Mouse (Mus musculus): ENCODE data around the gene Ccdc50. TPM values are rescaled to one million over a fixed set of nuclear protein-coding genes. Genes with fewer than 3 reads are reported as not detected.

Ccdc50 gene
- polyA plus RNA-seq, 1 experiment: 13.8 TPM

GRCm38 (mm10) chr16:27395251-27396037 lies 6.8 kb downstream of the Ccdc50 start:
- Histone ChIP-seq H3K79me2 (ENCODE audit: control insufficient read depth, insufficient read depth) (peaks cover 89% of the 10 kb centered on the region), H3ac (ENCODE audit: control insufficient read depth, insufficient read length) (no peak overlapping the region), H3K4me2 (ENCODE audit: low read depth) (no peak overlapping the region), H3K27me3 (ENCODE audit: control insufficient read depth, insufficient read depth, insufficient read length) (no peaks in the 10 kb centered on the region), H3K36me3 (ENCODE audit: control insufficient read depth, insufficient read depth) (no peaks in the 10 kb centered on the region), H3K4me3 (no peak overlapping the region)
- TF ChIP-seq TCF3 (IDR thresholded peaks at IDR 0.05; ENCODE audit: insufficient read length, low read depth): no peak

- no peak overlapping the region for H3ac ChIP-seq (ENCODE audit: control insufficient read depth, insufficient read length)
- H3K79me2 ChIP-seq (ENCODE audit: control insufficient read depth, insufficient read depth): peaks cover 89% of the 10 kb centered on the region
- no peaks in the 10 kb centered on the region for H3K27me3 ChIP-seq (ENCODE audit: control insufficient read depth, insufficient read depth, insufficient read length)
- TF ChIP-seq POLR2AphosphoS2 (IDR thresholded peaks at IDR 0.05; ENCODE audit: insufficient read length, low read depth) (no peak), E2F4 (IDR thresholded peaks at IDR 0.05; ENCODE audit: insufficient read depth) (no peak), CEBPB (IDR thresholded peaks at IDR 0.05; ENCODE audit: insufficient read depth, poor library complexity, severe bottlenecking) (no peak), REST (IDR thresholded peaks at IDR 0.05; ENCODE audit: insufficient read depth, insufficient read length) (no peak), MYOG (IDR thresholded peaks at IDR 0.05; ENCODE audit: control insufficient read depth in 1 of 3, insufficient read depth in 1 of 3, insufficient read length in 2 of 3, low read depth in 2 of 3) (no peak), TCF3 (IDR thresholded peaks at IDR 0.05; ENCODE audit: insufficient read length, low read depth) (no peak), TCF12 (IDR thresholded peaks at IDR 0.05; ENCODE audit: insufficient read depth, poor library complexity, severe bottlenecking) (no peak), MAX (IDR thresholded peaks at IDR 0.05; ENCODE audit: low read depth) (no peak), SRF (IDR thresholded peaks at IDR 0.05; ENCODE audit: control insufficient read depth, insufficient read length, low read depth) (no peak), POLR2A (IDR thresholded peaks at IDR 0.05; ENCODE audit: insufficient read length, low read depth) (no peak), MYOD1 (IDR thresholded peaks at IDR 0.05; ENCODE audit: control insufficient read depth in 1 of 3, insufficient read length in 2 of 3, low read depth in 2 of 3) (no peak), USF1 (IDR thresholded peaks at IDR 0.05; ENCODE audit: low read depth) (no peak)
- H3K4me2 ChIP-seq (ENCODE audit: low read depth): no peak overlapping the region
- H3K36me3 ChIP-seq (ENCODE audit: control insufficient read depth, insufficient read depth): no peaks in the 10 kb centered on the region
- H3K4me3 ChIP-seq: no peak overlapping the region
Measured at GRCm38 (mm10) chr16:27396951-27397350, 8.3 kb downstream of the Ccdc50 start.

GRCm38 (mm10) chr16:27399026-27399718 lies 10.5 kb downstream of the Ccdc50 start:
- Histone ChIP-seq H3K4me2 (ENCODE audit: low read depth) (no peak overlapping the region), H3K4me3 (no peak overlapping the region), H3ac (ENCODE audit: control insufficient read depth, insufficient read length) (no peak overlapping the region), H3K79me2 (ENCODE audit: control insufficient read depth, insufficient read depth) (peaks cover 96% of the 10 kb centered on the region), H3K36me3 (ENCODE audit: control insufficient read depth, insufficient read depth) (no peaks in the 10 kb centered on the region), H3K27me3 (ENCODE audit: control insufficient read depth, insufficient read depth, insufficient read length) (no peaks in the 10 kb centered on the region)
- TF ChIP-seq POLR2AphosphoS2 (IDR thresholded peaks at IDR 0.05; ENCODE audit: insufficient read length, low read depth): no peak
- TF ChIP-seq POLR2A (IDR thresholded peaks at IDR 0.05; ENCODE audit: insufficient read length, low read depth): no peak
- TF ChIP-seq CEBPB (IDR thresholded peaks at IDR 0.05; ENCODE audit: insufficient read depth, poor library complexity, severe bottlenecking): no peak
- TF ChIP-seq SRF (IDR thresholded peaks at IDR 0.05; ENCODE audit: control insufficient read depth, insufficient read length, low read depth): no peak
- TF ChIP-seq E2F4 (IDR thresholded peaks at IDR 0.05; ENCODE audit: insufficient read depth): no peak
- TF ChIP-seq REST (IDR thresholded peaks at IDR 0.05; ENCODE audit: insufficient read depth, insufficient read length): no peak
- TF ChIP-seq USF1 (IDR thresholded peaks at IDR 0.05; ENCODE audit: low read depth): no peak

- no peak overlapping the region for H3ac ChIP-seq (ENCODE audit: control insufficient read depth, insufficient read length)
- peaks cover 95% of the 10 kb centered on the region for H3K79me2 ChIP-seq (ENCODE audit: control insufficient read depth, insufficient read depth)
- H3K27me3 ChIP-seq (ENCODE audit: control insufficient read depth, insufficient read depth, insufficient read length): no peaks in the 10 kb centered on the region
- no peak for TF ChIP-seq CEBPB (IDR thresholded peaks at IDR 0.05; ENCODE audit: insufficient read depth, poor library complexity, severe bottlenecking)
- TF ChIP-seq TCF12 (IDR thresholded peaks at IDR 0.05; ENCODE audit: insufficient read depth, poor library complexity, severe bottlenecking): no peak
- no peak for TF ChIP-seq USF1 (IDR thresholded peaks at IDR 0.05; ENCODE audit: low read depth)
- no peak for TF ChIP-seq POLR2A (IDR thresholded peaks at IDR 0.05; ENCODE audit: insufficient read length, low read depth)
- no peak for TF ChIP-seq E2F4 (IDR thresholded peaks at IDR 0.05; ENCODE audit: insufficient read depth)
- no peak for TF ChIP-seq POLR2AphosphoS2 (IDR thresholded peaks at IDR 0.05; ENCODE audit: insufficient read length, low read depth)
- no peak for TF ChIP-seq TCF3 (IDR thresholded peaks at IDR 0.05; ENCODE audit: insufficient read length, low read depth)
- no peaks in the 10 kb centered on the region for H3K36me3 ChIP-seq (ENCODE audit: control insufficient read depth, insufficient read depth)
- no peak overlapping the region for H3K4me3 ChIP-seq
- no peak overlapping the region for H3K4me2 ChIP-seq (ENCODE audit: low read depth)
Measured at GRCm38 (mm10) chr16:27399719-27400253, 11.1 kb downstream of the Ccdc50 start.

GRCm38 (mm10) chr16:27401579-27401978 lies 12.9 kb downstream of the Ccdc50 start:
- H3ac ChIP-seq (ENCODE audit: control insufficient read depth, insufficient read length): no peak overlapping the region
- no peak overlapping the region for H3K4me3 ChIP-seq
- H3K79me2 ChIP-seq (ENCODE audit: control insufficient read depth, insufficient read depth): peaks cover 82% of the 10 kb centered on the region
- H3K4me2 ChIP-seq (ENCODE audit: low read depth): no peak overlapping the region
- H3K36me3 ChIP-seq (ENCODE audit: control insufficient read depth, insufficient read depth): no peaks in the 10 kb centered on the region
- no peak for TF ChIP-seq SRF (IDR thresholded peaks at IDR 0.05; ENCODE audit: control insufficient read depth, insufficient read length, low read depth)
- TF ChIP-seq MYOD1 (IDR thresholded peaks at IDR 0.05; ENCODE audit: control insufficient read depth in 1 of 3, insufficient read length in 2 of 3, low read depth in 2 of 3): no peak
- TF ChIP-seq USF1 (IDR thresholded peaks at IDR 0.05; ENCODE audit: low read depth): no peak
- no peak for TF ChIP-seq POLR2AphosphoS2 (IDR thresholded peaks at IDR 0.05; ENCODE audit: insufficient read length, low read depth)
- no peak for TF ChIP-seq TCF3 (IDR thresholded peaks at IDR 0.05; ENCODE audit: insufficient read length, low read depth)
- TF ChIP-seq CEBPB (IDR thresholded peaks at IDR 0.05; ENCODE audit: insufficient read depth, poor library complexity, severe bottlenecking): no peak
- TF ChIP-seq E2F4 (IDR thresholded peaks at IDR 0.05; ENCODE audit: insufficient read depth): no peak
- TF ChIP-seq TCF12 (IDR thresholded peaks at IDR 0.05; ENCODE audit: insufficient read depth, poor library complexity, severe bottlenecking): no peak
- TF ChIP-seq MYOG (IDR thresholded peaks at IDR 0.05; ENCODE audit: control insufficient read depth in 1 of 3, insufficient read depth in 1 of 3, insufficient read length in 2 of 3, low read depth in 2 of 3): no peak
- TF ChIP-seq POLR2A (IDR thresholded peaks at IDR 0.05; ENCODE audit: insufficient read length, low read depth): no peak
- TF ChIP-seq REST (IDR thresholded peaks at IDR 0.05; ENCODE audit: insufficient read depth, insufficient read length): no peak
- no peak for TF ChIP-seq MAX (IDR thresholded peaks at IDR 0.05; ENCODE audit: low read depth)
- H3K27me3 ChIP-seq (ENCODE audit: control insufficient read depth, insufficient read depth, insufficient read length): no peaks in the 10 kb centered on the region
